Mouse (Mus musculus) liver, embryonic 15.5 days (tissue): ENCODE data around the gene Gm20388. TPM values are rescaled to one million over a fixed set of nuclear protein-coding genes. Genes with fewer than 3 reads are reported as not detected.
A peak's percentile ranks its signal among the peaks of the same experiment; 100 is the strongest.

Experiments
- ATAC-seq: fragments of 200-750 bp; cut with Nextera tagmentation; 2 replicates; pipeline ENCODE4 v1.8.0; 2017; ENCODE audit warnings: moderate number of reproducible peaks, mild to moderate bottlenecking, moderate library complexity; ENCODE audit not compliant: insufficient read depth
- H3K27ac ChIP-seq: fragments of 300-500 bp; sonication (generic); replicated peaks from 2 replicates; pipeline ENCODE4 v1.5.1; 2015; ENCODE audit warnings: mild to moderate bottlenecking, inconsistent platforms
- H3K27me3 ChIP-seq: fragments of 300-500 bp; sonication (generic); 2 replicates; pipeline ENCODE4 v1.6.1; 2015; ENCODE audit warnings: mild to moderate bottlenecking, inconsistent platforms
- H3K36me3 ChIP-seq: fragments of 300-500 bp; sonication (generic); replicated peaks from 2 replicates; pipeline ENCODE4 v1.6.1; 2015; ENCODE audit warnings: moderate library complexity, mild to moderate bottlenecking, inconsistent platforms
- H3K4me1 ChIP-seq: fragments of 300-500 bp; sonication (generic); replicated peaks from 2 replicates; pipeline ENCODE4 v1.6.1; 2015; ENCODE audit warnings: inconsistent platforms
- H3K4me2 ChIP-seq: fragments of 300-500 bp; sonication (generic); 2 replicates; pipeline ENCODE4 v1.6.1; 2015; ENCODE audit warnings: moderate library complexity, mild to moderate bottlenecking, inconsistent platforms
- H3K4me3 ChIP-seq: fragments of 300-500 bp; sonication (generic); replicated peaks from 2 replicates; pipeline ENCODE4 v1.5.1; 2015; ENCODE audit warnings: mild to moderate bottlenecking, inconsistent platforms
- H3K9ac ChIP-seq: fragments of 300-500 bp; sonication (generic); 2 replicates; pipeline ENCODE4 v1.6.1; 2015; ENCODE audit warnings: moderate library complexity, mild to moderate bottlenecking, inconsistent platforms
- H3K9me3 ChIP-seq: fragments of 300-500 bp; sonication (generic); replicated peaks from 2 replicates; pipeline ENCODE4 v1.6.1; 2016; ENCODE audit warnings: inconsistent platforms
- WGBS: fragments of 180-500 bp; shearing (Covaris S2); methylation state at CpG from one replicate; pipeline ENCODE4 v1.1.7; 2015; ENCODE audit warnings: mixed read lengths; ENCODE audit not compliant: insufficient replicate concordance; 5-methylcytosine and 5-hydroxymethylcytosine counted together
- polyA plus RNA-seq: library from polyadenylated mRNA; unstranded; fragments of >200 nt; fragmentation: Nextera tagmentation; extraction: Ambion mirVana; gene quantifications from 2 replicates; pipeline ENCODE4 v1.2.1, GENCODE M21; 2015

Gene Gm20388
- polyA plus RNA-seq, 1 experiment from 2014 or later: not detected

DNA sequence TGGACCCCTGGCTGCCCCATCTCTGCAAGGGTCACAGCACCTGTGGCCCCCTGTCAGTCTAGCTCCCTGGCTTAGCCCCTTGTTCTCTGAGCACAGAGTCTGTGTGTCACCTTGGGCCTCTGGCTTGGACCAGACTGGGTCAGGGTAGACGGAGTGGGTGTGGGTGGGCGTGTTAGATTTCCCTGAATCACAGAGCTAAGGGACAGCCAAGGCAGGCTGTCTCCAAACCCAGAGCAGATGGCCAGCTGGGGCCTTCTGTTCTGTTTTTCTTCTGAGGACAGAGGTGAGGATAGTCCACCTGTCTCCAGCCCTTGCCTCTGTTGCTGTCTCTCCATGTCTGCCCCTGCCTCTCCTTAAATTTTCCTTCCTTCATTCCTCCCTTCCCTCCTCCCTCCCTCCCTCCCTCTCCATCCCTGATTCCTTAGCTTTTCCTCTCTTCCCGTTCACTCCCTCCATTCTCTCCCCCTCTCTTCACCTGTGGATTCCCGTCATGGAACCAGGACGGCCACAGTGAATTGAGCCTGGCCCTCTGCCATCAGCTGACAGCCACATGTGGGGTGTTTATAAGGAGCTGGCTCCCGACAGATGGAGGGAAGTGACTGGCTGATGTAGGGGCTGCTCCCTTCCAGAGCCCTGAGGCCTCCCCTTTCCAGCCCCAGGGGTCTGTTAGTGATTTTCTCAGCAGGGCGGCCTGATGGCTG is 1852.5 kb downstream of the Gm20388 start:
- no peak for ATAC-seq
- 53% methylated on average over 7 of the region's 7 CpGs for WGBS
- Histone ChIP-seq H3K27me3 (peaks cover 5% of the 10 kb centered on the region; the same call in 1 of the 2 replicates), H3K4me2 (no peak overlapping the region), H3K9ac (no peak overlapping the region), H3K36me3 (no peaks in the 10 kb centered on the region), H3K9me3 (no peaks in the 10 kb centered on the region), H3K27ac (no peak overlapping the region), H3K4me3 (no peak overlapping the region), H3K4me1 (no peaks in the 10 kb centered on the region)

DNA sequence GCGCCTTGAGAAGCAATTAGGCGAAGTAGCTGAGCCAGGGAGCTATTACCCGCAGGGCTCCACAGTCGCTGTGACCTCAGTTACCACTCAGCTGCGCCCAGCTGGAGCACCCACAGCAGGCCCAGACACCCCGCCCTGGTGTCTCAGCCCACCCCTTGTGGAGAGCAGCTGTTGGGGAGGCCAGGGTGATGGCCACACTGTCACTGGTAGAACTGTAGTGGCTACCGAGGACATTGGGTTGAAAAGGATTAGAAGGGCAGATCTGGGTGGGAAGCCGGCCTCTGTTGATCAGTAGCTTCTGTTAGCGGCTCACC is 1853.0 kb downstream of the Gm20388 start:
- no peak overlapping the region for H3K9ac ChIP-seq
- H3K27ac ChIP-seq: no peak overlapping the region
- H3K4me1 ChIP-seq: no peaks in the 10 kb centered on the region
- H3K4me3 ChIP-seq: no peak overlapping the region
- peaks cover 5% of the 10 kb centered on the region; the same call in 1 of the 2 replicates for H3K27me3 ChIP-seq
- H3K9me3 ChIP-seq: no peaks in the 10 kb centered on the region
- ATAC-seq: no peak
- 57% methylated on average over 9 of the region's 9 CpGs for WGBS
- no peaks in the 10 kb centered on the region for H3K36me3 ChIP-seq
- H3K4me2 ChIP-seq: no peak overlapping the region

DNA sequence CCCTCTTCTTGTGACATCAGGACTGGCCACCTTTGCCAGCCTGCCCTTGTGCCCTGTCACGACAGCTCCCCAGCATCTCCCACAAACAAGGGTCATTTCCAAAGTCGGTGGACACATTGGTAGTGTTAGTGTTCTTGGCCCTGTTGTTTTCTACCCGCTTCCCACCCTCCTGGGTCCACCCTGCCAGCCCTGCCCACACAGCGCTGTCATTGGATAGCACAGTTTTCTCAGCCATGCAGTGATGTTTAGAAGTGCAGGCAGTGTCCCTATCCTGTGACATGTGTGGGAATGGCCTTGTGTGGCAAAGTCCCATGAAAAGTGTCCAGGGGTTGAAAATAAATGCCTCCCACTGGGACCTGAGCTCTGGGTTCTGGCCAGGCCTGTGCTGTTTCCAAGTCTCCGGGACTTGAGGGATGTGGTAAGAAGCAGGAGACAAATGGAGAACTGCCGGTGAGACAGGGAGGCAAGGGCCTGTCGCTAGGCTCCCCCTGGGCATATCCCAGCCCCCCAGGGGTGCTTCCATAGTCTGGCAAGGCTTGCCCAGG is 1855.0 kb downstream of the Gm20388 start:
- Histone ChIP-seq H3K27ac (no peak overlapping the region), H3K4me2 (no peak overlapping the region), H3K4me3 (no peak overlapping the region), H3K9me3 (no peaks in the 10 kb centered on the region), H3K36me3 (no peaks in the 10 kb centered on the region), H3K4me1 (no peaks in the 10 kb centered on the region), H3K9ac (no peak overlapping the region), H3K27me3 (peaks cover 5% of the 10 kb centered on the region; the same call in 1 of the 2 replicates)
- ATAC-seq: no peak
- WGBS: 66% methylated on average over 7 of the region's 7 CpGs

DNA sequence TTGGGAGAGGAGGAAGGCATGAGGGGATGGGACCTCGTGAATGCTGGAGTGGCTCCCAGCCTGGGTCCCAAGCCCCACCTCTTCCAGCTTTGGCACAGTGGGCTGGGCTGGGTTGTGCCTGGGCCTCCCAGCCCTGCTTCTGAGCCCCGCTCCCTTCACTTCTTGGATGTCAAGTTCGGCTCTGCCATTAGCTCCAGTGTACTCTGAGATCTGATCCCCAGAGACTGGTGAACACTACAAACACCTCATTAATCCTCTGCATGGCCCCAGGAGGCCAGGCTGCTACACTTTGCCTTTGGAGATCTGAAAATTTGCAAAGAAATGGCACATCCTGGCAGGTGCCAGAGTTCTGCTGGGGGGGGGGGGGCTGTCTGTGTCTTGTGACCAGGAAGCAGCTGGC is 1858.5 kb downstream of the Gm20388 start:
- ATAC-seq: no peak
- Histone ChIP-seq H3K4me1 (no peaks in the 10 kb centered on the region), H3K4me2 (no peak overlapping the region), H3K9me3 (no peaks in the 10 kb centered on the region), H3K36me3 (no peaks in the 10 kb centered on the region), H3K27me3 (peaks cover 5% of the 10 kb centered on the region; the same call in 1 of the 2 replicates), H3K9ac (no peak overlapping the region), H3K27ac (no peak overlapping the region), H3K4me3 (no peak overlapping the region)
- 45% methylated on average over 3 of the region's 3 CpGs for WGBS

DNA sequence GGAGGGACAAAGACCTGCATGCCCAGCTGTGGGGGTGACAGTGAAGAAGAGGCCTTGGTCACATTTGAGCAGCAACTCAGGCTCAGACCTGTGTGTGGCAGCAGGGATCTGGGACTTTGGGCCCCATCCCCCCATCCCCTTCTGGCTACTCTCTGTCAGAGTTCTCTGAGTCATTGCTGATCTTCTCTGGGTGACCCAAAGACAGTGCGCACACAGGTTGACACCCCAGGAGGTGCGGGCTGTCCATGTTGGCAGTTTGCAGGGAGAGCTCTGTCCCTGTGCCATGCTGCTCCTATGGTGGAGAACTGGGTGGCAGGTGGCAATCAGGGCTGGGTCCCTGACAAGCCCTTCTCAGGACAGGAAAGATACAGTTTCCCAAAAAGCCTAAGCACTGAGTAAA is 1859.0 kb downstream of the Gm20388 start:
- Histone ChIP-seq H3K27me3 (peaks cover 5% of the 10 kb centered on the region; the same call in 1 of the 2 replicates), H3K4me3 (no peak overlapping the region), H3K9me3 (no peaks in the 10 kb centered on the region), H3K4me1 (no peaks in the 10 kb centered on the region), H3K4me2 (no peak overlapping the region), H3K9ac (no peak overlapping the region), H3K27ac (no peak overlapping the region), H3K36me3 (no peaks in the 10 kb centered on the region)
- 69% methylated on average over 2 of the region's 2 CpGs for WGBS
- no peak for ATAC-seq

DNA sequence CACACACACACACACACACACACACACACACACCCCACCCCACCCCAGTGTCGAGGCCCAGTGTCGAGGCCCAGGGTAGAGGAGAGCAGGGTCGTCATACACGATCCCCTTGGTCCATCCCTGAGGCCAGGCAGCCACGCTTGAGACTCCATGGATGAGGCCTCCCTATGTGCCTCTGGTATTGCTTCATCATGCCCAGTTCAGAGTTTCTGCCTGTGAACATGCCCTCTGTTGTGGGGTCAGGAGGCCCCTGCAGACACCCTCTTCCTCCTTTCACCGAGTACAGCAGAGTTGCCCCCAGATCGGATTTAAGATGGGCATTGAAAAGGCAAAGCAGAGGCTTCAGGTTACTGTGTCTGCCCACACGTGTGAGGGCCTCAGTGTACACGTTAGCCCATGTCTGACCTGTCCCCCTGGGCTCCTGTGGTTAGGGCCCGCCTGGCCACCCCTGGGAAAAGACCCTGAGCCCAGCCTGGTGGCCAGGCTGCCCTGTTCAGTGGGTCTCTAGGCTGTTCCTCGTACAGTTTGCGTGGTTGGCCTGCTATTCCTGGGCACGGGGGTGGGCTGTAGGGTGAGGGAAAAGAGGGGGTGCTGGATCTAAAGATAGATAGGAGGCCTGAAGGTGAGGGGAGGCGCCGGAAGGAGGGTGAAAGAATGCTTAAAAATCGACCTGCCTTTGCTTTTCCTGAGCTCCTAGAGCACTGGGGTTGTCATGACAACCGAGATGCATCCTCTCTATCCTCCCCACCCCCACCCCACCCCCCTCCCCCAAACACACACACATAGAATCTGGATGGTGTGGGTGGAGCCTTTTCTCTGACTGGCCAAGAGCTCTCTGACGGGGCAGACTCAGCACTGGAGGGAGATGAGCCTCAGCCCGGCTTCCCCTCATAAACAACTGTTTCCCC is 1860.5 kb downstream of the Gm20388 start:
- Histone ChIP-seq H3K36me3 (no peaks in the 10 kb centered on the region), H3K4me1 (no peaks in the 10 kb centered on the region), H3K4me3 (no peak overlapping the region), H3K27me3 (peaks cover 5% of the 10 kb centered on the region; the same call in 1 of the 2 replicates), H3K9ac (no peak overlapping the region), H3K27ac (no peak overlapping the region), H3K4me2 (no peak overlapping the region), H3K9me3 (no peaks in the 10 kb centered on the region)
- ATAC-seq: no peak
- WGBS: 21% methylated on average over 19 of the region's 19 CpGs

DNA sequence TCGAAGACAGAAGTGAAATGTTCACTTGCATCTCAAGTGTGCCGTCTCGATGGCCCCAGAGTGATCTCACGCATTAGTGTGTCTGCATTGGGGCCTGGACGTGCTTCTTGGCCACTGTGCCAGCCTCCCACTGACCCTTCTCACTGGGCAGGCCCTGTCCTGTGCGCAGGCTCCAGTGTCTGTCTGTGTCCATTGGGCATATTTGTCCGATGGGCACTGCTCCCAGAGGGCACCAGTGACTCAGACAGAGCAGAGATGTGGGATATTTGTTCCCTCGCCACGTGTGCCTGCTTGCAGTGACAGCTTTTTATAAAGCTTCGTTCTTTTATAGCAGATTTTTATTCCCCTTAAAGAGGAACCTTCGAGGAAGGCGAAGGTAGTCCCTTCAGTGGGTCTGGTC is 1863.2 kb downstream of the Gm20388 start:
- Histone ChIP-seq H3K4me1 (no peaks in the 10 kb centered on the region), H3K9ac (no peak overlapping the region), H3K27me3 (no peaks in the 10 kb centered on the region), H3K4me2 (no peak overlapping the region), H3K27ac (no peak overlapping the region), H3K4me3 (no peak overlapping the region), H3K36me3 (no peaks in the 10 kb centered on the region), H3K9me3 (no peaks in the 10 kb centered on the region)
- no peak for ATAC-seq
- WGBS: 67% methylated on average over 12 of the region's 12 CpGs

- no peaks in the 10 kb centered on the region for H3K36me3 ChIP-seq
- H3K9ac ChIP-seq: no peak overlapping the region
- no peak overlapping the region for H3K4me2 ChIP-seq
- no peak overlapping the region for H3K4me3 ChIP-seq
- peaks cover 6% of the 10 kb centered on the region; the same call in 1 of the 2 replicates for H3K27me3 ChIP-seq
- WGBS: 46% methylated on average over 5 of the region's 5 CpGs
- no peaks in the 10 kb centered on the region for H3K9me3 ChIP-seq
- no peaks in the 10 kb centered on the region for H3K4me1 ChIP-seq
- ATAC-seq: no peak
- H3K27ac ChIP-seq: no peak overlapping the region
These were observed 1871.9 kb downstream of the Gm20388 start for GRCm38 (mm10) chr8:121782493-121782892.

- Histone ChIP-seq H3K4me1 (no peaks in the 10 kb centered on the region), H3K36me3 (no peaks in the 10 kb centered on the region), H3K27ac (no peak overlapping the region), H3K9me3 (no peaks in the 10 kb centered on the region), H3K27me3 (peaks cover 3% of the 10 kb centered on the region; the same call in 1 of the 2 replicates), H3K4me2 (no peak overlapping the region), H3K4me3 (no peak overlapping the region), H3K9ac (no peak overlapping the region)
- no peak for ATAC-seq
- WGBS: 35% methylated on average over 10 of the region's 10 CpGs
These were observed 1875.9 kb downstream of the Gm20388 start for GRCm38 (mm10) chr8:121786542-121786941.

DNA sequence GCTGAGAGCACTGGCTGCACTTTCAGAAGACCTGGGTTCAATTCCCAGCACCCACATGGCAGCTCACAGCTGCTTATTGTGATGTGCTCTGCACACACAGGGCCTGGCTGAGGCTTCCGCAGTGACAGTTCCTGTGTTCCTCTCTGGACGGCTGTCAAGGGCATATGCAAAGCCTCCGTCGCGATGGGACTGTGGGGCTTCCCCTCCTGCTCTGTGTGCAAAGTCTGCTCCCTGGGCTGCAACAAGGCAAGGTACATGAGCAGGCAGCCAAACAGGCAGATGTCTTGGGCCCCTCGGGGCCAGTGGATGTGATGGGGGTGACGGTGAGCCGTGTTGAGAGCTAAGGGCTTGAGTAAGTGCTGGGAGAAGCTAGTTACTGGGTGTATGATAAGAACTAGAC is 1878.1 kb downstream of the Gm20388 start:
- H3K4me2 ChIP-seq: no peak overlapping the region
- no peak overlapping the region for H3K4me3 ChIP-seq
- no peaks in the 10 kb centered on the region for H3K27me3 ChIP-seq
- no peak for ATAC-seq
- H3K27ac ChIP-seq: no peak overlapping the region
- WGBS: 65% methylated on average over 8 of the region's 8 CpGs
- no peak overlapping the region for H3K9ac ChIP-seq
- H3K4me1 ChIP-seq: peaks cover 7% of the 10 kb centered on the region; the same call in 1 of the 2 replicates
- H3K36me3 ChIP-seq: no peaks in the 10 kb centered on the region
- H3K9me3 ChIP-seq: no peaks in the 10 kb centered on the region

- no peaks in the 10 kb centered on the region for H3K9me3 ChIP-seq
- H3K36me3 ChIP-seq: peaks cover 15% of the 10 kb centered on the region; the same call in 1 of the 2 replicates
- 0 out of 2 replicates have a peak overlapping the region, but pooled peaks have one; percentile 4 for H3K4me3 ChIP-seq
- H3K4me2 ChIP-seq: no peak overlapping the region
- whole genome bisulfite sequencing: 17% methylated on average over 7 of the region's 7 CpGs
- no peak overlapping the region for H3K9ac ChIP-seq
- peaks cover 7% of the 10 kb centered on the region; the same call in 1 of the 2 replicates for H3K4me1 ChIP-seq
- H3K27me3 ChIP-seq: no peaks in the 10 kb centered on the region
- H3K27ac ChIP-seq: peak overlapping the region; percentile 31
- ATAC-seq: peak; percentile 43; the same call in 1 of the 2 replicates
These were observed 1881.5 kb downstream of the Gm20388 start for GRCm38 (mm10) chr8:121792159-121792558.
